Mouse (Mus musculus): ENCODE data around the gene Mettl7a1. TPM values are rescaled to one million over a fixed set of nuclear protein-coding genes. Genes with fewer than 3 reads are reported as not detected.
"Not testable (repeated sequence)": the region's sequence is repeated elsewhere in the genome, so short reads cannot be mapped to it uniquely, and the experiment has no call there.

Mettl7a1 gene
- polyA plus RNA-seq, 1 experiment from 2014 or later, result 2.9 TPM

- Histone ChIP-seq H3K27me3 (ENCODE audit: insufficient read depth, low read length) (no peaks in the 10 kb centered on the region), H3K4me2 (no peak overlapping the region), H3K4me1 (ENCODE audit: insufficient read depth) (no peaks in the 10 kb centered on the region), H3K9ac (no peak overlapping the region), H3K27ac (ENCODE audit: low read depth) (no peak overlapping the region), H3K36me3 (ENCODE audit: insufficient read depth) (no peaks in the 10 kb centered on the region), H3K4me3 (ENCODE audit: low read depth, low read length) (no peak overlapping the region), H3K9me3 (ENCODE audit: low read depth, low read length) (no peaks in the 10 kb centered on the region)
- ATAC-seq (ENCODE audit: insufficient read depth), result no peak
- DNase-seq, result no peak
- WGBS, result 79% methylated on average over 7 of the region's 7 CpGs
- TF ChIP-seq CTCF (IDR thresholded peaks at IDR 0.05; ENCODE audit: low read depth), result no peak
Measured at GRCm38 (mm10) chr15:100330739-100331138, 26.8 kb downstream of the Mettl7a1 start.

GRCm38 (mm10) chr15:100332077-100332961 is 28.4 kb downstream of the Mettl7a1 start:
- not testable (repeated sequence) for H3K27ac ChIP-seq (ENCODE audit: low read depth); H3K36me3 ChIP-seq (ENCODE audit: insufficient read depth); H3K4me1 ChIP-seq (ENCODE audit: insufficient read depth); H3K9me3 ChIP-seq (ENCODE audit: low read depth, low read length); H3K27me3 ChIP-seq (ENCODE audit: insufficient read depth, low read length); DNase-seq; H3K4me3 ChIP-seq (ENCODE audit: low read depth, low read length); H3K9ac ChIP-seq; H3K4me2 ChIP-seq
- ATAC-seq (ENCODE audit: insufficient read depth), result peak; percentile 38; the same call in 1 of the 2 replicates
- 27% methylated on average over 2 of the region's 10 CpGs for WGBS

GRCm38 (mm10) chr15:100334629-100335028 is 30.7 kb downstream of the Mettl7a1 start, which contains the start of gene Mettl7a3:
TSS of gene Mettl7a3 (plus strand) at chr15:100334929.
- no peaks in the 10 kb centered on the region for H3K9me3 ChIP-seq (ENCODE audit: low read depth, low read length)
- WGBS, result 73% methylated on average over 10 of the region's 10 CpGs
- no peak within 1 kb of the TSS for H3K4me3 ChIP-seq (ENCODE audit: low read depth, low read length)
- H3K36me3 ChIP-seq (ENCODE audit: insufficient read depth), result no peaks in the 10 kb centered on the region
- H3K9ac ChIP-seq, result no peak within 1 kb of the TSS
- DNase-seq (no peak), ATAC-seq (ENCODE audit: insufficient read depth) (no peak)
- H3K4me2 ChIP-seq, result no peak within 1 kb of the TSS
- H3K4me1 ChIP-seq (ENCODE audit: insufficient read depth), result no peaks in the 10 kb centered on the region
- H3K27me3 ChIP-seq (ENCODE audit: insufficient read depth, low read length), result no peaks in the 10 kb centered on the region
- H3K27ac ChIP-seq (ENCODE audit: low read depth), result no peak within 1 kb of the TSS
- no peak for TF ChIP-seq CTCF (IDR thresholded peaks at IDR 0.05; ENCODE audit: low read depth)

- H3K9ac ChIP-seq; H3K36me3 ChIP-seq (ENCODE audit: insufficient read depth); H3K9me3 ChIP-seq (ENCODE audit: low read depth, low read length); H3K27me3 ChIP-seq (ENCODE audit: insufficient read depth, low read length); H3K27ac ChIP-seq (ENCODE audit: low read depth); ATAC-seq (ENCODE audit: insufficient read depth); H3K4me3 ChIP-seq (ENCODE audit: low read depth, low read length); DNase-seq; H3K4me2 ChIP-seq; H3K4me1 ChIP-seq (ENCODE audit: insufficient read depth): not testable (repeated sequence)
Measured at GRCm38 (mm10) chr15:100337328-100337727, 33.4 kb downstream of the Mettl7a1 start.

- DNase-seq, result peak; percentile 63
- not testable (repeated sequence) for H3K27me3 ChIP-seq (ENCODE audit: insufficient read depth, low read length); H3K27ac ChIP-seq (ENCODE audit: low read depth); H3K4me1 ChIP-seq (ENCODE audit: insufficient read depth); H3K4me3 ChIP-seq (ENCODE audit: low read depth, low read length); H3K36me3 ChIP-seq (ENCODE audit: insufficient read depth); H3K9ac ChIP-seq; ATAC-seq (ENCODE audit: insufficient read depth); H3K4me2 ChIP-seq; H3K9me3 ChIP-seq (ENCODE audit: low read depth, low read length)
- WGBS, result 19% methylated on average over 10 of the region's 10 CpGs
- peak; percentile 61 for TF ChIP-seq CTCF (IDR thresholded peaks at IDR 0.05; ENCODE audit: low read depth)
Measured at GRCm38 (mm10) chr15:100337847-100338246, 33.9 kb downstream of the Mettl7a1 start.

GRCm38 (mm10) chr15:100341314-100341980 is 37.5 kb downstream of the Mettl7a1 start:
- H3K36me3 ChIP-seq (ENCODE audit: insufficient read depth); H3K27ac ChIP-seq (ENCODE audit: low read depth); H3K9ac ChIP-seq; DNase-seq; H3K4me1 ChIP-seq (ENCODE audit: insufficient read depth); H3K4me3 ChIP-seq (ENCODE audit: low read depth, low read length); H3K4me2 ChIP-seq; H3K27me3 ChIP-seq (ENCODE audit: insufficient read depth, low read length); H3K9me3 ChIP-seq (ENCODE audit: low read depth, low read length): not testable (repeated sequence)
- WGBS, result 24% methylated on average over 4 of the region's 5 CpGs
- peak; percentile 11; the same call in 1 of the 2 replicates for ATAC-seq (ENCODE audit: insufficient read depth)

GRCm38 (mm10) chr15:100345484-100345883 is 41.5 kb downstream of the Mettl7a1 start:
- Histone ChIP-seq H3K27ac (ENCODE audit: low read depth) (no peak overlapping the region), H3K27me3 (ENCODE audit: insufficient read depth, low read length) (no peaks in the 10 kb centered on the region), H3K4me2 (no peak overlapping the region), H3K9ac (no peak overlapping the region), H3K4me1 (ENCODE audit: insufficient read depth) (no peaks in the 10 kb centered on the region), H3K9me3 (ENCODE audit: low read depth, low read length) (no peaks in the 10 kb centered on the region), H3K4me3 (ENCODE audit: low read depth, low read length) (no peak overlapping the region), H3K36me3 (ENCODE audit: insufficient read depth) (no peaks in the 10 kb centered on the region)
- TF ChIP-seq CTCF (IDR thresholded peaks at IDR 0.05; ENCODE audit: low read depth), result no peak
- no peak for ATAC-seq (ENCODE audit: insufficient read depth)
- DNase-seq, result no peak

Data from lung, embryonic 14.5 days (tissue).